In genomic region chr9:114830351-114830750, GRCm38 (mm10) we compare ENCODE assay signal across 25 mouse cellular contexts.
"Had no signal": no experiment of that assay in that cellular context is flagged by ENCODE, and none has a peak within 500 bp of the region (broad histone marks: within the 10 kb centered on the region; RNA-seq: fewer than 3 reads in every experiment).

No protein-coding gene starts in this region.

- DNase-seq: gastrocnemius, postnatal 14 days; gastrocnemius, postnatal 36 days; heart, adult 11 months; heart, adult 2 months; heart, postnatal 14 days; heart, postnatal 36 days; kidney, adult 11 months; kidney, adult 2 months; kidney, adult 9 months; kidney, postnatal 14 days; kidney, postnatal 36 days; layer of hippocampus, adult 9-11 months; layer of hippocampus, postnatal 36 days; liver, embryonic 13.5 days had no signal

- H3K4me1 ChIP-seq: hindbrain, embryonic 13.5 days; hindbrain, embryonic 15.5 days had no signal

- H3K27ac ChIP-seq: heart, adult 2 months; heart, embryonic 13.5 days; heart, embryonic 15.5 days; hindbrain, embryonic 13.5 days; hindbrain, embryonic 15.5 days; hindbrain, postnatal 0 days; kidney, embryonic 15.5 days; kidney, postnatal 0 days; limb, embryonic 13.5 days; limb, embryonic 15.5 days had no signal

- H3K9ac ChIP-seq: heart, embryonic 13.5 days; heart, embryonic 15.5 days; hindbrain, embryonic 13.5 days; hindbrain, embryonic 15.5 days; kidney, embryonic 15.5 days; limb, embryonic 13.5 days; limb, embryonic 15.5 days; liver, embryonic 13.5 days had no signal

- H3K4me3 ChIP-seq: heart, adult 2 months; heart, embryonic 13.5 days; heart, embryonic 15.5 days; hindbrain, embryonic 13.5 days; hindbrain, embryonic 15.5 days; kidney, embryonic 15.5 days; limb, embryonic 13.5 days; limb, embryonic 15.5 days; liver, embryonic 13.5 days had no signal

- H3K4me2 ChIP-seq: heart, embryonic 11.5 days; heart, embryonic 13.5 days; heart, embryonic 15.5 days; hindbrain, embryonic 13.5 days; hindbrain, embryonic 15.5 days; kidney, embryonic 15.5 days; limb, embryonic 13.5 days; limb, embryonic 15.5 days; liver, embryonic 13.5 days had no signal

- H3K36me3 ChIP-seq: heart, embryonic 13.5 days; heart, embryonic 15.5 days; hindbrain, embryonic 13.5 days; hindbrain, embryonic 15.5 days; kidney, embryonic 15.5 days; limb, embryonic 13.5 days; limb, embryonic 15.5 days had no signal

- H3K27me3 ChIP-seq: heart, embryonic 13.5 days; heart, embryonic 15.5 days; hindbrain, embryonic 13.5 days; hindbrain, embryonic 15.5 days; kidney, embryonic 15.5 days; limb, embryonic 13.5 days; limb, embryonic 15.5 days; liver, embryonic 13.5 days had no signal

- H3K9me3 ChIP-seq: heart, embryonic 13.5 days; heart, embryonic 15.5 days; hindbrain, embryonic 13.5 days; hindbrain, embryonic 15.5 days; kidney, embryonic 15.5 days; limb, embryonic 13.5 days; limb, embryonic 15.5 days; liver, embryonic 13.5 days had no signal

- ATAC-seq: hindbrain, postnatal 0 days; intestine, embryonic 16.5 days had no signal
